Mouse (Mus musculus): ENCODE measurements around the gene Skp2.

DNA sequence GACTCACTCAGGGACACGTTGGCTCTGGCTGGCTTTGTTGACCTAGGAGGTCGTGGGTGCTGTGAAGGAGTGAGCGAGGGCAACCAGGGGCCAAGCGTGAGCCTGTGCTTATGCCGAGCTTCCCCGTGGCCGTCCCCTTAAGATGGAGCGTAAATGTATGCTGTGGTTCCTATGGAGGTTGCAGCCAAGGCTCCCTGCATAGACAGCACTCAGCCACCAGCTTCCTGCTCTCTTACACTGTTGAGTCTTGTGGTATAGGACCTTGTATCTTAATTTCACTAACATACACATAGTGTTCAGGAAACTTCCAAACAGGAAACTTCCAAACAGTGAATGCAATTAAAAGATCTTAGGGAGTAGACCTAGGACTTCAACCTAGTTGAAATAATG lies 66.5 kb downstream of the Skp2 start:
- TF ChIP-seq CTCF (IDR thresholded peaks at IDR 0.05; ENCODE audit: borderline replicate concordance, insufficient read depth, low read length): no peak
- TF ChIP-seq POLR2A (IDR thresholded peaks at IDR 0.05; ENCODE audit: low read depth, low read length): no peak

Measured in embryonic fibroblast, embryonic 13.5 days (primary cell).